Mouse (Mus musculus): Measurements from ENCODE around the gene Itgb6. TPM values are rescaled to one million over a fixed set of nuclear protein-coding genes. Genes with fewer than 3 reads are reported as not detected.

The Itgb6 gene
- not detected in 4 replicates for total RNA-seq (2023)

DNA sequence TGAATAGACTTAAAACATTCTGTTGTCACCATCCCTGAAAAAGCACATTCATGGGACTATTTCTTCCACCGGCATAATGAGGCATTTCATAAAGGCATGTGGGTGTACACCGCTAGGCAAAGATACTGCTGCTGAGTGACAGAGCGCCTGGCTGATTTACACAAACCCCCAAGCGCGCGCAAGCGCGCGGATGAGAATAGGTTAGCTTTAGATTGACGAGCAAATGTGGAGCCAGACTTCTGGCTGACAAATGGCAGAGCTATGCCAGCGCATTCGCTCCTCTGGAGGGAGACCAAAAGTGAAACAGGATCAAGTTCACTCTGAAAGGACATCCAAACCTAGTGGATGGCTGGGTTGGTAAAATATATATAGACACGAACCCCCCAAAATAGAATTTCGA is at the start of gene Itgb6:
Gene Itgb6 (minus strand): TSS at position 130 of the 400 bp plus-strand sequence.

GRCm38 (mm10) chr2:60552902-60553682 is 169.4 kb downstream of the Itgb6 start, which contains the start of gene Pla2r1:
Gene Pla2r1 (minus strand): TSS chr2:60553308.

Other genes with a start within 250 kb of the Itgb6 start
- not detected in 4 replicates for gene Pla2r1, start 169.3 kb downstream of the Itgb6 start, total RNA-seq (2023)
- 64.5 to 67.5 TPM (median 66.8 TPM) in 4 replicates for gene Rbms1, start 240.5 kb upstream of the Itgb6 start, total RNA-seq (2023)

Data from B cell, adult 62 days (primary cell).